In the genomic region with DNA sequence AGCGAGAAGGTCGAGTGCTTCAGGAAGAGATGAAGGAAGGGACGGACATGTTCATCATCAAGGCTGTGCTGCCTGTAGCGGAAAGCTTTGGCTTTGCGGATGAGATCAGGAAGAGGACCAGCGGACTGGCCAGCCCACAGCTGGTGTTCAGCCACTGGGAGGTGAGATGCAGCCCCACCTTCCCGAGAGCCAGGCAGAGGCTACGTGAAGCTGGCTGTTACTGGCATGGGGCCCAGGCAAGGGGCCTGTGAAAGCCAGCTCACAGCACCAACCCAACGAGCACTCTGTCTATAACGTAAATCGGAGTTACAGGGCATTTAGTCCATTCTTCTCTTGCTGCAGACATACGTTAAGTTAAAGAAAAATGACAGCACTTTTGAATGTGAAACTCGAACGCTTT, we compare ENCODE assay signal across 12 mouse cellular contexts.
A peak's percentile ranks its signal among the peaks of the same experiment; 100 is the strongest.
DNase-seq lines count a peak whose midpoint lies in the region; ATAC-seq and TF ChIP-seq lines count a peak whose summit lies in the region.
"Had no signal": no experiment of that assay in that cellular context is flagged by ENCODE, and none has a peak within 500 bp of the region (broad histone marks: within the 10 kb centered on the region; RNA-seq: fewer than 3 reads in every experiment).

No protein-coding gene starts in this region.

- 53% methylated on average over 14 of the region's 14 CpGs for WGBS in heart, embryonic 13.5 days
- 62% methylated on average over 14 of the region's 14 CpGs for WGBS in heart, embryonic 12.5 days
- WGBS in kidney, adult 2 months, result 69% methylated on average over 14 of the region's 14 CpGs
- WGBS in embryonic facial prominence, embryonic 14.5 days, result 44% methylated on average over 14 of the region's 14 CpGs
- 44% methylated on average over 14 of the region's 14 CpGs for WGBS in limb, embryonic 13.5 days

- ATAC-seq in heart, embryonic 13.5 days (ENCODE audit: extremely low read depth, insufficient number of reproducible peaks, low FRiP score, low TSS enrichment), result no peak
- no peak for ATAC-seq in heart, embryonic 12.5 days (ENCODE audit: insufficient number of reproducible peaks, low FRiP score)
- peak; percentile 58; the same call in 1 of the 2 replicates for ATAC-seq in embryonic facial prominence, embryonic 14.5 days (ENCODE audit: low read depth)
- ATAC-seq in limb, embryonic 13.5 days (ENCODE audit: low FRiP score, low read depth), result 0 out of 2 replicates have a peak, but pooled peaks have one; percentile 45

- no peak overlapping the region for H3K4me2 ChIP-seq in heart, embryonic 13.5 days
- H3K4me2 ChIP-seq in heart, embryonic 12.5 days, result no peak overlapping the region
- no peak overlapping the region; the same call in 1 of the 2 replicates for H3K4me2 ChIP-seq in embryonic facial prominence, embryonic 14.5 days (ENCODE audit: low read depth, low read length)
- H3K4me2 ChIP-seq in limb, embryonic 13.5 days (replicated peaks), result peak overlapping the region; percentile 15; the same call in 1 of the 2 replicates
- H3K4me2 ChIP-seq: liver, embryonic 13.5 days had no signal

- H3K9me3 ChIP-seq in heart, embryonic 13.5 days, result no peaks in the 10 kb centered on the region
- 0 out of 2 replicates have a peak, but pooled peaks cover 3% of the 10 kb centered on the region for H3K9me3 ChIP-seq in heart, embryonic 12.5 days (replicated peaks)
- H3K9me3 ChIP-seq in embryonic facial prominence, embryonic 14.5 days (ENCODE audit: control insufficient read depth, low read length), result no peaks in the 10 kb centered on the region
- H3K9me3 ChIP-seq in limb, embryonic 13.5 days, result no peaks in the 10 kb centered on the region
- H3K9me3 ChIP-seq: liver, embryonic 13.5 days had no signal

- peak; percentile 26 to 54 for DNase-seq in kidney, postnatal 4 days
- no peak for DNase-seq in kidney, adult 2 months
- peak; percentile 78 for DNase-seq in embryonic facial prominence, embryonic 14.5 days (ENCODE audit: low spot score)
- no peak for DNase-seq in thymus, postnatal 0 days (ENCODE audit: low spot score)
- no peak for DNase-seq in frontal cortex, postnatal 25 days (ENCODE audit: low spot score in 2 of 2)
- DNase-seq: gastrocnemius, postnatal 10 days; liver, embryonic 13.5 days; spleen, adult 18-20 months had no signal

- H3K4me1 ChIP-seq in heart, embryonic 13.5 days, result peaks cover 11% of the 10 kb centered on the region
- H3K4me1 ChIP-seq in heart, embryonic 12.5 days (replicated peaks), result peaks cover 12% of the 10 kb centered on the region
- H3K4me1 ChIP-seq in kidney, adult 2 months (ENCODE audit: control insufficient read depth, insufficient read depth, low read length), result no peaks in the 10 kb centered on the region
- H3K4me1 ChIP-seq in embryonic facial prominence, embryonic 14.5 days (ENCODE audit: control insufficient read depth, insufficient read depth, low read length), result peaks cover 11% of the 10 kb centered on the region
- H3K4me1 ChIP-seq in limb, embryonic 13.5 days, result peaks cover 55% of the 10 kb centered on the region
- H3K4me1 ChIP-seq: liver, embryonic 13.5 days had no signal

- H3K9ac ChIP-seq in heart, embryonic 13.5 days, result peak overlapping the region; percentile 21; the same call in 1 of the 2 replicates
- H3K9ac ChIP-seq in heart, embryonic 12.5 days, result no peak overlapping the region
- peak overlapping the region; percentile 21; the same call in 1 of the 2 replicates for H3K9ac ChIP-seq in embryonic facial prominence, embryonic 14.5 days (ENCODE audit: low read depth, low read length)
- peak overlapping the region; percentile 14; the same call in 1 of the 2 replicates for H3K9ac ChIP-seq in limb, embryonic 13.5 days
- H3K9ac ChIP-seq: liver, embryonic 13.5 days had no signal

- H3K36me3 ChIP-seq in heart, embryonic 13.5 days, result peaks cover 23% of the 10 kb centered on the region
- peaks cover 7% of the 10 kb centered on the region for H3K36me3 ChIP-seq in heart, embryonic 12.5 days
- H3K36me3 ChIP-seq in kidney, adult 2 months (ENCODE audit: control insufficient read depth, insufficient read depth, low read length), result no peaks in the 10 kb centered on the region
- H3K36me3 ChIP-seq in embryonic facial prominence, embryonic 14.5 days (ENCODE audit: control insufficient read depth, insufficient read depth, low read length), result no peaks in the 10 kb centered on the region
- H3K36me3 ChIP-seq in limb, embryonic 13.5 days, result peaks cover 3% of the 10 kb centered on the region

- TF ChIP-seq CTCF in kidney, adult 2 months (conservative IDR thresholded peaks at IDR 0.05; ENCODE audit: insufficient read depth, insufficient read length, low read depth, low read length), result no peak

- H3K27ac ChIP-seq in heart, embryonic 13.5 days (replicated peaks), result peak overlapping the region; percentile 10; the same call in 1 of the 2 replicates
- H3K27ac ChIP-seq in heart, embryonic 12.5 days (ENCODE audit: poor library complexity, severe bottlenecking), result no peak overlapping the region
- no peak overlapping the region for H3K27ac ChIP-seq in kidney, adult 2 months (ENCODE audit: insufficient read depth, low read depth, low read length)
- peak overlapping the region; percentile 36 for H3K27ac ChIP-seq in embryonic facial prominence, embryonic 14.5 days (replicated peaks; ENCODE audit: low read depth, low read length)
- H3K27ac ChIP-seq in limb, embryonic 13.5 days, result peak overlapping the region; percentile 71; the same call in 1 of the 2 replicates
- H3K27ac ChIP-seq: liver, embryonic 13.5 days had no signal

- no peak for TF ChIP-seq POLR2A in kidney, adult 2 months (IDR thresholded peaks at IDR 0.05; ENCODE audit: low read depth, low read length)

- no peak overlapping the region for H3K4me3 ChIP-seq in heart, embryonic 13.5 days
- H3K4me3 ChIP-seq in heart, embryonic 12.5 days, result no peak overlapping the region
- no peak overlapping the region for H3K4me3 ChIP-seq in kidney, adult 2 months (ENCODE audit: insufficient read depth, low read depth, low read length)
- no peak overlapping the region for H3K4me3 ChIP-seq in embryonic facial prominence, embryonic 14.5 days (ENCODE audit: low read depth, low read length)
- H3K4me3 ChIP-seq in limb, embryonic 13.5 days, result no peak overlapping the region
- H3K4me3 ChIP-seq: liver, embryonic 13.5 days; megakaryocyte, embryonic 14.5 days had no signal

- no peaks in the 10 kb centered on the region for H3K27me3 ChIP-seq in heart, embryonic 13.5 days (replicated peaks)
- no peaks in the 10 kb centered on the region for H3K27me3 ChIP-seq in heart, embryonic 12.5 days (replicated peaks)
- H3K27me3 ChIP-seq in kidney, adult 2 months (replicated peaks; ENCODE audit: control insufficient read depth, insufficient read depth, low read length), result no peaks in the 10 kb centered on the region
- H3K27me3 ChIP-seq in embryonic facial prominence, embryonic 14.5 days (replicated peaks; ENCODE audit: control insufficient read depth, insufficient read depth, low read length), result no peaks in the 10 kb centered on the region
- no peaks in the 10 kb centered on the region for H3K27me3 ChIP-seq in limb, embryonic 13.5 days
- H3K27me3 ChIP-seq: liver, embryonic 13.5 days; megakaryocyte, embryonic 14.5 days had no signal

Comparison
In these comparisons a context has a peak if more than half of its experiments do, and no peak if none do; other contexts are left out.
1. H3K27ac ChIP-seq: peak in heart, embryonic 13.5 days (single experiment), embryonic facial prominence, embryonic 14.5 days (single experiment) and limb, embryonic 13.5 days (single experiment); none in heart, embryonic 12.5 days (single experiment) and kidney, adult 2 months (single experiment).
2. DNase-seq: peak in kidney, postnatal 4 days (2 of 2) and embryonic facial prominence, embryonic 14.5 days (single experiment); none in kidney, adult 2 months (single experiment), thymus, postnatal 0 days (single experiment) and frontal cortex, postnatal 25 days (0 of 2).
3. ATAC-seq: peak in embryonic facial prominence, embryonic 14.5 days (single experiment) and limb, embryonic 13.5 days (single experiment); none in heart, embryonic 13.5 days (single experiment) and heart, embryonic 12.5 days (single experiment).